Mouse (Mus musculus) urinary bladder, postnatal 0 days (tissue): ENCODE measurements around the gene Morc3. TPM values are rescaled to one million over a fixed set of nuclear protein-coding genes. Genes with fewer than 3 reads are reported as not detected.

Source experiments
- polyA plus RNA-seq: library from polyadenylated mRNA; unstranded; fragments of >200 nt; fragmentation: Nextera tagmentation; extraction: Ambion mirVana; gene quantifications from 2 replicates; pipeline ENCODE4 v1.2.1, GENCODE M21; 2015

The Morc3 gene
- polyA plus RNA-seq = 20.5 and 21.3 TPM in 2 replicates

GRCm38 (mm10) chr16:93831627-93832395, at the start of gene Morc3:
Gene Morc3, plus strand, starts transcription at chr16:93832121.

GRCm38 (mm10) chr16:93883423-93884085, 51.6 kb downstream of the Morc3 start, which contains the start of gene Chaf1b:
Gene Chaf1b, plus strand, starts transcription at chr16:93883901.

Other genes starting within 250 kb of the Morc3 start
- 4.1 and 7.0 TPM in 2 replicates for gene Setd4, start 228.1 kb upstream of the Morc3 start, polyA plus RNA-seq
- 34.5 and 36.5 TPM in 2 replicates for gene Cbr1, start 226.3 kb upstream of the Morc3 start, polyA plus RNA-seq
- gene Gm5678, start 204.0 kb upstream of the Morc3 start, polyA plus RNA-seq = not detected in 2 replicates
- 5.5 and 5.6 TPM in 2 replicates for gene Cbr3, start 148.9 kb upstream of the Morc3 start, polyA plus RNA-seq
- gene Dop1b, start 120.2 kb upstream of the Morc3 start, polyA plus RNA-seq = 8.7 and 10.3 TPM in 2 replicates
- gene Chaf1b, start 51.8 kb downstream of the Morc3 start, polyA plus RNA-seq = 14.9 and 19.0 TPM in 2 replicates
- not detected in 2 replicates for gene Cldn14, start 176.7 kb downstream of the Morc3 start, polyA plus RNA-seq